Mouse (Mus musculus) heart, adult 9 months (tissue): ENCODE data around the gene Adat1.

Experiments
- DNase-seq, 2 experiments: peaks; one replicate each; pipeline ENCODE4 v3.0.0; 2022; ENCODE audit warnings: low spot score in 2 of 2

The Adat1 gene

DNA sequence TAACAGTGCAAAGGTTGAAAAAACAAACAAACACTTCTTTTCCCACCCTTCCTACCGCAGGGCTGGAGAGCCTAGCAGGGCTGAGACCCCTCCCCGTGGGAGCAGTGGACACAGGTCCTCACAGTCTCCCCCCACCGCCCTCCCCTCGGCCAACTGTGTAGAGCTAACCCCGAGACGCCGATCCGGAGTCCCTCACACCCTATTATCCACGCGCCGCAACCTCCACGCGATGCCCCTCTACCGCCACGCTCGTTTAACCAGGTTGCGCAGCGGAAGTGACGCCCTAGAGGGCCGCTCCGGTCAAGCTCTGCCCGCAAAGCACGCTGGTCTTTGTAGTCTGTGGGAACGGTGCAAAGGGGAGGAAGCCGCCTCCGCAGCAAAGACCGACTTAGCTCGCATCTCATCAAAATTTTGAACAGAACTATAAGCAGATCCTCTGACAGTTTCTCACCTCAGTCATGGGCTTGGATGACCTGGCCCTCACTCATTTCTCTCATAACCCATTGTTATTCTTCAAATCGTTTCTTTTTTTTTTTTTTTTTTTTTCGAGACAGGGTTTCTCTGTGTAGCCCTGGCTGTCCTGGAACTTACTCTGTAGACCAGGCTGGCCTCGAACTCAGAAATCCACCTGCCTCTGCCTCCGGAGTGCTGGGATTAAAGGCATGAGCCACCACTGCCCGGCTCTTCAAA lies at the start of gene Adat1:
Adat1 (minus strand) TSS at position 290 of the 690 bp plus-strand sequence.
- peak; percentile 84 for DNase-seq

DNA sequence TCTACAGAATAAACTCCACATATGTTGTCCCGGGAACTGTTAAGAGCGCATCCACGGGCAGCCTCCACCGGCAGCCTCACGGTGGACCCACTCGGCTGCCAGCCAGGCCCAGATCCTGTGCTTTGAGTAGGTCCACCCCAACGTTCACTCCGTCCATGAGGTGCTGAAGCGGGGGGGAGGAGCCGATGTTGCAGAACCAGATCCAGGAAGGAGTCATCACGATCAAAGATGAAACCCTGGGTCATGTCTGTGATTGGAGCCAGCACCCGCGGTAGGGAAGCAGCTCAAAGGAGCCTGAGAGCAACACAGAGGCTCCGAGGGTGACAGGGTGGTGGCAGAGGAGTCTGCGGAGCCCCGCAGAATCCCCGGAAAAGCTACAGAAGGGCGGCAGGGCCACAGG lies 45.4 kb upstream of the Adat1 start:
- DNase-seq: no peak

DNA sequence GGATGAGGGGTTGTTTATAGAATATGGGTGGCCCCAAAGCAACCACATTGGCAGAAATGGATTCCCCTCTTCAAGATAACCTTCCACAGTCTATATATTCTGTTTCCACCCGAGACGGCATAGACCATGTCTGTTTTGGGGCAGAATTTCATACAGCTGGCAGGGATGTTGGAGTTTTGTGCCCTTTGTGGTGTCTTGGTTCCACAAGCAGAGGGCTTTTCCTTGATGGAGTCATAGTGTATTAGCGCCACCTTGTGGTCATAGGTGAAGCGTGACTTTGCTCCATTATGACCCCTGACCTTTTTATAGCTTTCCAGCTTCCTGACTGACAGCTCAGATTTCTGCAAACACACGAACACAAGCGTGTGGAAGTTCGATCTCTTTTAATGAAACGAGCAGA lies 42.5 kb upstream of the Adat1 start:
- no peak for DNase-seq

DNA sequence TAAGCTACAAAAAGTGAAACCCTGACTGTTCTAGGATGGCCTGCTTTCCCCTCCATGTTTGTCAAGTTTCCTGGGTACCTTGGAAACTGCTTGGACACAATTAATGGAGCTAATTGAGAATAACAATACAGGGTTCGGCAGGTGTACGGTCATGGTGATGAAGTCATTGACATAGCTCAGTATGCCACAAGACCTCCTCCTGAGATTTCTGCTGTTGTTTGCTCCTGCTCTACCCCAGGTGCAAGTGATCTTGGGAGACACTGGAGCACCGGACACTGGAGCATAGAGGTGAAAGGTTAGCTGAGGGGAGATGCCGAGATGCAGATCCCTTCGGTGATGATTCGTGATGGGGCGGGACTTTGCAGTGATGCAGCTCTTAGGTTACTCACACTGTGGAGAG lies 41.0 kb upstream of the Adat1 start:
- no peak for DNase-seq

DNA sequence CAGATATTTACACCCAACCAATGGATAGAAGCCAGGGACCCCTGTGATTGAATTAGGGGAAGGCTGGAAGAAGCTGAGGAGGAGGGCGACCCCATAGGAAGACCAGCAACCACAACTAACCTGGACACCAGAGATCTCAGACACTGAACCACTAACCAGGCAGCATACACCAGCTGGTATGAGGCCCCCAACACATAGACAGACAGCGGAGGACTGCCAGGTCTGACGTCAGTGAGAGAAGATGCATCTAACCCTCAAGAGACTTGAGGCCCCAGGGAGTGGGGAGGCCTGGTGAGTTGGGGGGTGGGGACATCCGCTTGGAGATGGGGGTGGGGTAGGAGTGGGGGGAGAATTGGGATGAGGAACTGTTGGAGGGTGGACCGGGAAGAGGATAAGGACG lies 38.6 kb upstream of the Adat1 start:
- DNase-seq: no peak

DNA sequence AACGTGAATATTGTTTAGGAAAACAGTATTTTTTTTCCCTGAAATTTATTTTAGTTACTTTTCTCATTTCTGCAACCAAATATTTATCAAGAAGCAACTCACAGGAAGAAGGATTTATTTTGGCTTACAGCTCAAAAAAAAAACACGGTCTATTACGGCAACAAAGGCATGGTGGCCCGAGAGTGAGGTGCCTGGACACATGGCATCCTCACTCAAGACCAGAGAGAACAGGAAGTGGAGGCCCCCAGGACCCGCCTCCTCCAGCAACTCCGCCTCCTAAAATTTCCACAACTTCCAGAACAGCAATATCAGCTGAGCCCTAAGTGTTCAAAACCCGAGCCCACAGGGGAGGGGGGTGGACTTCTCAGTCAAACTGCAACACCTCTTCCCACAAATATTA lies 37.4 kb upstream of the Adat1 start:
- DNase-seq: no peak

DNA sequence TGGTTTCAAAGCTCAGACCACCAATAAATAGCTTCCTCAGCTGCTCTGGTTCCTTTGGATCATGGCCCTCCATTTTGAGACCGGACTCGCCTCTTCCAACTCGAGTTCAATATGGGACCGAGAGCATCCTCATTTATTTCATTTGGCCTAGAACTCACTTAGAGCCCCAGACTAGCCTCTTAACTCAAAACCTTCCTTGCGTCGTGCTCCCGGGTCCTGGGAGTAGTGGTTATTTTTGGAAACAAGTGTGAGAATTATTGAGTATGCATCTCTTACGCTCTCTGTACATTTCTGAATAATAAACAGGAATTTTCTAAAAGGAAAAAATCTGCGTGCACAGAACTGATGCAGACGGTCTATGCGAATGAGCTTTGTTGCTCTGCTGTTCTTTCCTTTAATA lies 22.8 kb upstream of the Adat1 start, which contains the start of gene Gm6793:
Gm6793 (minus strand) TSS at position 101 of the 400 bp plus-strand sequence.
- no peak for DNase-seq

DNA sequence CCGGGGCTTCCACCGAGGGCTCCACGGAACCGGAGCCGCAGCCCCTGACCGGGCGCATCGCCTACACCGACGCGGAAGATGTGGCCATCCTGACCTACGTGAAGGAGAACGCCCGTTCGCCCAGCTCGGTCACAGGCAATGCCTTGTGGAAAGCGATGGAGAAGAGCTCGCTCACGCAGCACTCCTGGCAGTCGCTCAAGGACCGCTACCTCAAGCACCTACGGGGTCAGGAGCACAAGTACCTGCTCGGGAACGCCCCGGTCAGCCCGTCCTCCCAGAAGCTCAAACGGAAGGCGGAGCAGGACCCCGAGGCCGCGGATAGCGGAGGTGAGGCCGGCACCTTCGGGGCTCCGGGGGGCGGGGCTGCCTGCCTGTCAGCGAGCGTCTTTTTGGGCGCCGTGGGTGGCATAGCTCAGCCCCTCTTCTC lies 19.7 kb upstream of the Adat1 start:
- DNase-seq: no peak

DNA sequence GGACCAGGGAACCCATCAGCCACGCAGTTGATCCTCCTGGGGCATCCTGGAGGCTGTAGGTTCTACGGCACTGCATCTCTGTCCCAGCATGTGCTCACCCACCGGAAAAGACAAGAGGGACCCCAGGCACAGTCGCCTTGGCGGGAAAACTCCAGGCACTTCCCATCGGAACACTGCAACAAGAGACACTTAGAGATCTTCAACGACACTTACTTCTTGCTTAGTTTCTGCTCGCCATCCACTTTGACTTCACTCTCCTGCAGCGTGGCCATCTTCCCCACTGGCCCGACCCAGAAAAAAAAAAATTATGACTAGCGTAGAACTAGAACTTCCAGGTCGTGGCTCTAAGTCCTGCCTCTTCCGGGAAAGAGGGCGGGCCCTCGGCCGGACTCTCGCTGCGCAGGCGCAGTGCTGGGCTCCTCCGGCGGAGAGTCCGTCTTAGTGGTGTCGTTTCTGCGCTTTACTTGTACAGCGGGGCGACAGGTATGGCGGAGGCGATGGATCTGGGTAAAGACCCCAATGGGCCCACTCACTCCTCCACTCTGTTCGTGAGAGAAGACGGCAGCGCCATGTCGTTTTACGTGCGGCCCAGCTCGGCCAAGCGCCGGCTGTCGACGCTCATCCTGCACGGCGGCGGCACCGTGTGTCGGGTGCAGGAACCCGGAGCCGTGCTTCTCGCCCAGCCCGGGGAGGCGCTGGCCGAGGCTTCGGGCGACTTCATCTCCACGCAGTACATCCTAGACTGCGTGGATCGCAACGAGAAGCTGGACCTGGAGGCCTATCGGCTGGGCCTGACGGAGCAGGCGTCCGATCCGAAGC lies 19.1 kb upstream of the Adat1 start, which contains the start of the genes Kars and Terf2ip:
Kars (minus strand) TSS at position 327 of the 819 bp plus-strand sequence.
Terf2ip (plus strand) TSS at position 402 of the 819 bp plus-strand sequence.
- DNase-seq: peak; percentile 93 to 94

DNA sequence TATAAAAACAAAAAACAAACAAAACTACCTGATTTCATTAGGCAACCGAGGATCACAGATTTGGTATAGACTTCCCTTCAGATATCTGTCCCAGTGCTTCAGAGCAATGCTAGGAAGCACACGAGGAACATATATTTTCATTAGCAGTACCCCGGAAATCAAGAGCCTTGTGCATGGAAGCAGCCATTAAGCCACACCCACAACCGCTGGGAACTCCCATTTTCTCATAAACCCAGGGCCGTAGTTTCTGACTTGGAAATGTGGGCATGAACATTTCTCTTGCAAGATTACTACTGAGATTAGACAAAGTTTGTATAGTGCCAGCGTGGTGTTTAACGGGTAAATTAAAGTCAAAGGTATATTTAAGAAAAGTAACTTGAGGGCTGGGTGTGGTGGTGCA lies 17.5 kb upstream of the Adat1 start:
- no peak for DNase-seq

DNA sequence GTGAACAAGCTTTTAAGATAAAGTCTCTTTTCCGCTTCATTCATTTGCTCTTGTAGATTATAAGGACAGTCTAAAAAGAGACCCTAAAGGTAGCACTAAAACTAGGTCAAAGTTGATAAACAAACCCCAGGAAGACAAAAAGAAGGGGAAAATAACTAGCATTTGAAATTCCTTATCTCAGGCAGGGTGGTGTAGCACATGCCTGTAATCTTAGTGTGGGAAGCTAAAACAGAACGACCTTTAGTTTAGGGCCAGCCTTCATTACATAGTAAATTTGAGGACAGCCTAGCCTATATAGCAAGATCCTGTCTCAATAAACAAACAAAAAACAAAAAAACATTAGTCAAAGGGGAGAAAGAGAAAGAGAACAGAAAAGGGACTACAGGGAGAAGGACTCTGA lies 15.6 kb upstream of the Adat1 start:
- no peak for DNase-seq

DNA sequence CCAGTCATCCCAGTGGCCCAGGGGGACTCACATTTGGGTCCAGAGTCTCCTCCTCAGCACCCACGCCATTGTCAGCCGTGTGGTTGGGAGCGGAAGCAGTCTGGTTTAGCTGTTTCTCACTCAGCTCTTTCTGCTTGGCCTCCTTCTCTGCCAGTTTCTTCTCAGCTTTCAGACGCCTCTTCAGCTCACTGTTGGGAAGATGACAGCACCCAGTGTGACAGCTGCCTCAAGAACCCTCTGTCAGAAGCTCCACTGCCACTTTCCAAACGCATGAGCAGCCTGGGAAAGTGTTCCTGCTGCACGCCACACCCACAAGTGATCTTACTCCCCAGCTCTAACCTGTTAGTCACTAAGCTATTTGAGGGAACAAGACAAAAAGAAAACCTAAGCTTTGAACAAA lies 13.5 kb upstream of the Adat1 start:
- DNase-seq: no peak

DNA sequence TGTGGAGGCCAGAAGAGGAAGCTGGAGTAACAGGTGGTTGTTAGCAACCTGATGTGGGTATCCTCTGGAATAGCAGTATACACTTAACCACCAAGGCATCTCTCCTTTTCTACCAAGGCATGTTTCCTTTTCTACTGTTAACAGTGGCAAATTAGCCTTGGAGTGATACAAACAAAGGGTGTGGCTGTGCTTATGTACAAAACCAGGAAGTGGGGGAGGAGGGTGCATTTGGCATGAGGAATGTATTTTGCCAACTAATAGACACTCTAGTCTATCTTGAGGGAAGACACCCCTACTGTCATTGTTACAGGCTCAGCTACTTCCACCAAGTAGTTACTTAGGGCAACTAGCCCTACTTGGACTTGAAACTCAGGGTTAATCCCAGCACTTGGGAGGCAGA lies 12.7 kb upstream of the Adat1 start:
- DNase-seq: no peak

DNA sequence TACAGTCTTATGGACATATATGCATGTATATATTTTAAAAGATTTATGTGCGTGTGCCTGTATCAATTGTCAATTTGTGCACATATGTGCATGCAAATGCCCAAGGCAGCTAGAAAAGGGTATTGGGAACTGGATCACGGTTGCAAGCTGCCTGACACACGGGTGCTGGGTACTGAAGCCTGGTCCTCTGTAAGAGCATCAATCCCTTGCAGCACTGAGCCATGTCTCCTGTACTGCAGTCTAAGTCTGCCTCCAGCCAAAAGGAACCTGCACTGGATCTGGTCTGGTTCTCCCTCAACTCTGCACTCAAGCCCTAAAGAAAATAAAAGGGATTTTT lies 569 bp upstream of the Adat1 start:
- DNase-seq: no peak

DNA sequence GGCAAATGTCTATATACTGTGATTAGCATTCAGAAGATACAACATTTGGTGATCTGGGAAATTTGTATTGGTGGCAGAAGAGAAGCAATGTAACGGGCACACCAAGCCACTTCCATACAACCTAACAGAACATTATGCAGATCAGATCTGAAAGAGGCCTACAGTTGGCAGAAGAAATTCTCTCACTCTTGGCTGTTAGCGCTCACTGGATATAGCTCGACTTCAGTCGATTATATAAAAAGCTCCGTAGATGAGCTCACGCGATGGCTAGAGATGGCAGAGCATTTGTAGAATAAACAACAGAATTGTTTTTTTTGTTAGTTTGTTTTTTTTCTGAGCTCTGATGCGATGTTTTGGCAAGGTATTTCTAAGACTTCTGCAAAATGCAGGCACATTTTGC lies 824 bp downstream of the Adat1 start:
- no peak for DNase-seq

DNA sequence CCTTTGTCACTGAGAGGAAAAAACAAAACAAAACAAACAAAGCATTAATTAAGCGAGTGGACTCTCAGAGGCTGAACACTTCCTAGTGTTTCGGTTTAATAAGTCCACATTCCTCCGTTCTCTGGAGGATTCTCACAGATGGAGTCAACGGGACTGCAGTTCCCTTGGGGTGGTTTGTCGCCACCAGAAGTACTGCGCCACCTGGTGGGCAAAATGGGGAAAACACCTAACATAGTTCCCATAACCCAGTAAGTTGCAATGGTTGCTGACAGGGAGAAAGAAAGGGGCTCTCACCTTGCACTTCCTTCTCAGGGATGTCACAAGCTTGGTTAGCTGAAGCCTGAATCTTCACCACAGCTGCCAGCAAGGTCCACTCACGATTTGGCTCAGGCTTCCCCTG lies 2.2 kb downstream of the Adat1 start:
- peak; percentile 52 to 69 for DNase-seq

DNA sequence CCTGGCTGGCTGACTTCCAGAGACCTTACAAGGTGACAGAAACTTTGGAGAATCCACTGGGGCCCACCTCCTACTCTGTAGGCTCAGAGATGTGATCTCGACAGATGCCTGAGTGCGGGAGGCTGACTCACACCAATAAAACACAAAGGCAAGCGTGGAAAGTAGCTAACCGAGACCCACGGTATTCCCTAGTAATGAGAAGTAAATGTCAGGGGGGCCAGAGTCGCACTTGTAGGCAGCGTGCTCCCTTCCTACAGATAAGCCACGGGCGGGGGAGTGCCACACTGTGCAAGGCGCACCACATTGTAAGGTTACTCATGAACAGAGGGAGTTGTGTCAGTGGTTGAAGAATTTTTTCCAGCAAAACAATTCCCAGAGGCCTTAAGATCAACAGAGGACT lies 7.6 kb downstream of the Adat1 start:
- DNase-seq: peak in 1 of 2 experiments; percentile 15

DNA sequence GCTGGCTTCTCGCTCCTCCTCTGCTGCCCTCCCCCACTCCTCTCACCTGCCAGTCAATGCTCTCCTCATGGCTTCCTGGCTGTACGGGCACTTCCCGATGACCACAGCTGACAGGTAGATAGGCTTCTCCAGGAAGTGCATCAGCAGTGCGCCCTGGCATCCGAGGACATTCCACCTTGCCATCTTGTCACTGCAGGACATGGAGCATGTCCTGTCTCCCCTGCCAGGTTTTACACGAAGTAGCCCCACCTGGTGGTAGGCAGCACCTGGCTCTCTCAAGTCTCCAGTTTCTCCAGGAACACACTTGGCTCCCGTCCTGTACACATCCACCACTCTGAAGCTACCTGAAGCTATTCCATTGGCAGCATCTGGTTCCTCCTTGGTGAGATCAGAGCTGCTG lies 10.0 kb downstream of the Adat1 start:
- no peak for DNase-seq

DNA sequence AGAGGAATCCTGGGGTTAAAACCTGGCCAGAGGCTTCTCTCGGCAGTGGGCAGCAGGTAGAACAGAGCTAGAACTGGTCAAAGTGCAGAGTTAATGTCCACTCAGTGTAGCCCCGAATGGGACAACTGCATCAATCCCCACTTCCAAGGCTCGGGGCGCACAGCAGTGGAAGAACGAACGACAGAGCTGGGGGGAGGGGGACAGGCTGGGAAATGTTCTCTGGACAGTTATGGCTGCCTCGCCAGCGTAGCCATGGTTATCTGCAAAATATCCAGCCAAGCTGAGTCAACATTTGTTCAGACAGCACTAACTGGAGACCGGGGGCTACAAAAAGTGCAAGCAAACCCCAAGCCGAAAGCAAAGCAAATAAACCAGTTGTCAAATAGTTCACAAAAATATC lies 14.0 kb downstream of the Adat1 start:
- no peak for DNase-seq

DNA sequence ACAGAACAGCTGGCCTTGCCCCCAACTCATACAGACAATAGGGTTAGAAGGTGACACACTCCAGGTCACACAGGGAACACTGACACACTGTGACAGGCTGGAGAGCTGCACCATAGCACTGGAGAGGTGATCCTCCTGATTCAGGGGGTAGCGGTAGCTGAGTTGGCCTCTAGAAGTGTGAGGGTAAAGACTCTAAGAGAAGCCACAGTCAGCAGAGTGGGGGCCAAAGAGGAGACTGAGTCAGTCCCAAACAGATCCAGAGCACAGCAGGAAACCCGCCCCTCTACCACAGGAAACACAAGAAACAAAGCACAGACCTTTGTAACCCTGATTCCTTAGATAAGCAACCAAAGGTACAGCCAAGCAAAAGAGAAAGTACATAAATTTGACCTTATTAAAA lies 15.8 kb downstream of the Adat1 start:
- DNase-seq: no peak

DNA sequence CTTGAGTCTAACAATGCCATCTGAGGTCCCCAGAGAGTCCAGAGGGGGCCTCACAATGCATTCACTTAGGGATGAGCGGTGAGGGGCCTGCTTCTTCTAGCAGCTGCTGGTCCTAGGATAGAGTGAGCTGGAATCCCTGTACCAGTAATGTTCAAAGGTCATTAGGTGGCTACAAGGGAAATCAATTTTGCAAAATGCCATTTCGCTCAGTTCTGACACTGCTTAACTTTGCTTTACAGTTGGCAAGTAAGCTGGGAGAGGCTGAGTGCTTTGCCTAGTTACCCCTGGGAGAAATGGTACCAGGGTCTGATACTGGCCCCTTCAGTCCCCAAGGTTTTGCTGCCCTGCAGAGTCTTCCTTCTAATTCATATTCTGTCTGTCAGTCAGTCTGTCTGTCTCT lies 16.4 kb downstream of the Adat1 start:
- DNase-seq: no peak

DNA sequence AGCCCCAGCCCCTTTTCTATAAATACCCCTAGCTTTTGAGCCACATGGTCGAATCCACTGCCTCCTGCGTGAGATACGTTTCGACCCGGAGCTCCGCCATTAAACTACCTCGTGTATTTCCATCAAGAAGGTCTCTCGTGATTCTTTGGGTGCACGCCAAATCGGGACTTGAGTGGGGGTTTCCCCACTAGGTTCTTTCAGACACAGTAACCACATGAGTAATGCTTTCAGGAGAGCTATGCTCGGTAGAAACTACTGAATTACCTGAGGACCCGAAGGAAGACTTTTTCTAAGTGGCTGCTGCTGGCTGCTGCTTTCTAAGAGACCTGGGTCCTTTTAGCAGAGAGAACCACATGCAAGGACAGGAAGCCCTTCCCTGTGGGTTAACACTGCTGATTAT lies 18.0 kb downstream of the Adat1 start:
- no peak for DNase-seq

DNA sequence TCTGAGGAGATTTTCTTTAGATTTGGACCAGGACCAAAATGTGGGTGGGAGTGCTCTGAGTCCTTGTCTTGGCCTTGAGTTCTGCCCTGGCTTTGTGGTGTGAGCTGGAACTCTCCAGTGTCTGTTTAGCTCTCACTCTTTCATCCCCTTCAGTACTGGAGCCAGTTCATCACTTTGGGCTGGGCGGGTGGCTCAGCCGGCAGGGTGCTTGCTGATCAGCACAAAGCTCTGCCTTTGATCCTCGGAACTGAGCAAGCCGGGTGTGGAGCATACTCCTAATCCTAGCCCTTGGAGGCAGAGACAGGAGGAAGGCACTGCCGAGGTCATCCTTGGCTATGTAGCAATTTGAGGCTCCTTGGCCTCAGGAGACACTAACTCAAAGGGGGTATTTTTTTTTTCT lies 23.1 kb downstream of the Adat1 start:
- no peak for DNase-seq
